Mouse (Mus musculus) lung, postnatal 0 days (tissue): ENCODE results near the gene Erg.

ENCODE experiments used
- CTCF ChIP-seq: IDR thresholded peaks from 2 replicates; pipeline ENCODE4 v1.5.1; 2016; ENCODE audit warnings: antibody characterized with exemption, mild to moderate bottlenecking
- EP300 ChIP-seq: IDR thresholded peaks from 2 replicates; pipeline ENCODE4 v1.6.1; 2016; ENCODE audit warnings: antibody characterized with exemption, mild to moderate bottlenecking, control low read depth

- TF ChIP-seq CTCF (no peak), EP300 (no peak)
Observed at GRCm38 (mm10) chr16:95618206-95618605, 31.8 kb upstream of the Erg start.
